Mouse (Mus musculus) layer of hippocampus, adult 18-20 months (tissue): ENCODE data around the gene Gosr2. TPM values are rescaled to one million over a fixed set of nuclear protein-coding genes. Genes with fewer than 3 reads are reported as not detected.
A peak's percentile ranks its signal among the peaks of the same experiment; 100 is the strongest.

Source experiments
- DNase-seq, 2 experiments: peaks; one replicate each; pipeline ENCODE4 v3.0.0; 2022; ENCODE audit warnings: low spot score in 2 of 2
- total RNA-seq, 2 experiments: library from RNA; stranded (reverse); gene quantifications; 2 replicates each; pipeline ENCODE4 v1.2.3; 2021

The Gosr2 gene
- total RNA-seq, 2 experiments from 2014 or later, result 67.2 to 67.8 TPM

GRCm38 (mm10) chr11:103648656-103649055, 49.0 kb downstream of the Gosr2 start:
- DNase-seq, result peak in 1 of 2 experiments; percentile 76

- no peak for DNase-seq
Observed at GRCm38 (mm10) chr11:103647921-103648620, 49.6 kb downstream of the Gosr2 start.

- DNase-seq, result no peak
Observed at GRCm38 (mm10) chr11:103646301-103646700, 51.4 kb downstream of the Gosr2 start.

- no peak for DNase-seq
Observed at GRCm38 (mm10) chr11:103645731-103646130, 52.0 kb downstream of the Gosr2 start.

- DNase-seq, result no peak
Observed at GRCm38 (mm10) chr11:103643211-103643610, 54.5 kb downstream of the Gosr2 start.

GRCm38 (mm10) chr11:103639407-103639946, 58.2 kb downstream of the Gosr2 start:
- DNase-seq, result peak in 1 of 2 experiments; percentile 79

- no peak for DNase-seq
Observed at GRCm38 (mm10) chr11:103638790-103639189, 58.9 kb downstream of the Gosr2 start, which contains the start of gene Lyzl6. Lyzl6 (minus strand) TSS chr11:103638890.

GRCm38 (mm10) chr11:103636261-103636660, 61.4 kb downstream of the Gosr2 start:
- no peak for DNase-seq

GRCm38 (mm10) chr11:103635481-103635880, 62.2 kb downstream of the Gosr2 start:
- DNase-seq, result no peak

GRCm38 (mm10) chr11:103634806-103635205, 62.9 kb downstream of the Gosr2 start:
- no peak for DNase-seq

GRCm38 (mm10) chr11:103627453-103627852, 70.2 kb downstream of the Gosr2 start:
- DNase-seq, result no peak

Other genes with a start within 250 kb of the Gosr2 start
- not detected for gene Lrrc37a, start 193.3 kb downstream of the Gosr2 start, total RNA-seq
- not detected for gene Gm884, start 76.8 kb downstream of the Gosr2 start, total RNA-seq
- not detected for gene Lyzl6, start 59.0 kb downstream of the Gosr2 start, total RNA-seq
- gene Rprml, start 48.3 kb downstream of the Gosr2 start, total RNA-seq, result 100 to 1,000 TPM; 109 to 113 TPM
- gene Wnt9b, start 51.9 kb upstream of the Gosr2 start, total RNA-seq, result under 1 TPM; 0.27 to 0.58 TPM
- 1 to 10 TPM; 1.2 to 2.0 TPM for gene Wnt3, start 76.3 kb upstream of the Gosr2 start, total RNA-seq